ENCODE assay signal across 18 mouse cellular contexts in the genomic region with DNA sequence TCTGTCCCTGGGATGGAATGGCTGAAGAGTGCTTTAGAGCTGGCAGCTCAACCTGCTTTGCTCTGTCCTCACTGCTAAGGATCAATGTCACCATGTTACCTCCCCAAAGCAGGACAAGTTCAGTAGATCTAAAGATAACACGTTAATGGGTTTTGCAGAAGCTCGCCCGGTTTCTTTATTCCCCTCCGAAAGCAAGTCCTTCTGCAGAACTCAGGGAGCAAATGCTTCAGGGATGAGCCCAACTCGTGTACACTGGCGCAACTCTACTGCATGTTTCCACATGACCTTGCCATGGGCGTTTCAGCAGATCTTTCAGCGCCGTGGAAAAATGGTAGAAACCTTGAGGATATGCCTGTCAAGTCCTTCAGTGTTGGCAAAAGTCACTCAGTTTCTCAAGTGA.
DNase-seq lines count a peak whose midpoint lies in the region; ATAC-seq and TF ChIP-seq lines count a peak whose summit lies in the region.
"Had no signal": no experiment of that assay in that cellular context is flagged by ENCODE, and none has a peak within 500 bp of the region (broad histone marks: within the 10 kb centered on the region; RNA-seq: fewer than 3 reads in every experiment).

No protein-coding gene starts in this region.

- no peak overlapping the region for H3K9ac ChIP-seq in heart, embryonic 13.5 days
- H3K9ac ChIP-seq: embryonic facial prominence, embryonic 15.5 days; forebrain, embryonic 15.5 days; hindbrain, embryonic 15.5 days had no signal

- intact Hi-C loops in heart, postnatal 36 days (cut with DNase I), result no loop called here
- intact Hi-C loops in left cerebral cortex, adult 2 months (cut with DNase I), result no loop called here
- intact Hi-C loops in left cerebral cortex, postnatal 4 days (cut with DNase I), result no loop called here

- peak overlapping the region; percentile 51 for H3K27ac ChIP-seq in heart, embryonic 13.5 days (replicated peaks)
- peak overlapping the region; percentile 57 for H3K27ac ChIP-seq in left cerebral cortex, adult 2 months
- H3K27ac ChIP-seq: embryonic facial prominence, embryonic 15.5 days; forebrain, embryonic 15.5 days; hindbrain, embryonic 15.5 days had no signal

- 82% methylated on average over 9 of the region's 9 CpGs for WGBS in heart, embryonic 13.5 days

- TF ChIP-seq CTCF in left cerebral cortex, adult 2 months (IDR thresholded peaks at IDR 0.05), result no peak

- no peaks in the 10 kb centered on the region for H3K9me3 ChIP-seq in heart, embryonic 13.5 days
- H3K9me3 ChIP-seq: embryonic facial prominence, embryonic 15.5 days; forebrain, embryonic 15.5 days; hindbrain, embryonic 15.5 days had no signal

- DNase-seq in heart, adult 11 months, result peak; percentile 58
- no peak for DNase-seq in heart, adult 8-10 months (ENCODE audit: low spot score)
- no peak for DNase-seq in heart, postnatal 36 days
- DNase-seq in left cerebral cortex, adult 2 months (ENCODE audit: extremely low spot score in 1 of 2, low spot score in 2 of 2), result peak in 1 of 2 experiments; percentile 9
- no peak for DNase-seq in left cerebral cortex, postnatal 4 days
- peak; percentile 24 for DNase-seq in testis, postnatal 10 days (ENCODE audit: low spot score)
- DNase-seq: adrenal gland, adult 8-10 months; B cell, adult 2 months; cerebellum, postnatal 10 days; embryo, embryonic 11 days had no signal

- H3K4me2 ChIP-seq in heart, embryonic 13.5 days, result no peak overlapping the region
- H3K4me2 ChIP-seq: embryonic facial prominence, embryonic 15.5 days; forebrain, embryonic 15.5 days; hindbrain, embryonic 15.5 days had no signal

- H3K4me1 ChIP-seq in heart, embryonic 13.5 days, result peaks cover 46% of the 10 kb centered on the region
- H3K4me1 ChIP-seq: embryonic facial prominence, embryonic 15.5 days; forebrain, embryonic 15.5 days had no signal

- H3K4me3 ChIP-seq in heart, embryonic 13.5 days, result no peak overlapping the region
- H3K4me3 ChIP-seq in left cerebral cortex, adult 2 months, result no peak overlapping the region
- H3K4me3 ChIP-seq: embryonic facial prominence, embryonic 15.5 days; erythroblast, embryonic 14.5 days; forebrain, embryonic 15.5 days; hindbrain, embryonic 15.5 days had no signal

- no peaks in the 10 kb centered on the region for H3K36me3 ChIP-seq in heart, embryonic 13.5 days
- H3K36me3 ChIP-seq: embryonic facial prominence, embryonic 15.5 days; forebrain, embryonic 15.5 days; G1E; hindbrain, embryonic 15.5 days had no signal

- ATAC-seq in heart, embryonic 13.5 days (ENCODE audit: extremely low read depth, insufficient number of reproducible peaks, low FRiP score, low TSS enrichment), result no peak
- ATAC-seq: CD4-positive, CD25-positive, alpha-beta regulatory T cell, adult 4 months; forebrain, embryonic 15.5 days; intestine, embryonic 16.5 days had no signal

- no peaks in the 10 kb centered on the region for H3K27me3 ChIP-seq in heart, embryonic 13.5 days (replicated peaks)
- H3K27me3 ChIP-seq: embryonic facial prominence, embryonic 15.5 days; forebrain, embryonic 15.5 days; hindbrain, embryonic 15.5 days had no signal

Comparison
In these comparisons a context has a peak if more than half of its experiments do, and no peak if none do; other contexts are left out.
1. DNase-seq: peak in heart, adult 11 months (single experiment) and testis, postnatal 10 days (single experiment); none in heart, adult 8-10 months (single experiment), heart, postnatal 36 days (0 of 2) and left cerebral cortex, postnatal 4 days (single experiment).